Mouse (Mus musculus) kidney, postnatal 0 days (tissue): ENCODE data around the gene Ip6k1. TPM values are rescaled to one million over a fixed set of nuclear protein-coding genes. Genes with fewer than 3 reads are reported as not detected.
A peak's percentile ranks its signal among the peaks of the same experiment; 100 is the strongest.

Source experiments
- ATAC-seq: fragments of 200-750 bp; cut with Nextera tagmentation; replicated peaks from 2 replicates; pipeline ENCODE4 v1.8.0; 2017; ENCODE audit warnings: low read depth, moderate number of reproducible peaks, moderate TSS enrichment, moderate library complexity; ENCODE audit not compliant: low FRiP score
- DNase-seq: peaks from one replicate; pipeline ENCODE4 v3.0.0-alpha.2; 2016; ENCODE audit warnings: low spot score
- H3K27ac ChIP-seq: fragments of 300-500 bp; sonication (generic); 2 replicates; pipeline ENCODE4 v1.5.1; 2014; ENCODE audit warnings: mild to moderate bottlenecking
- H3K27me3 ChIP-seq: fragments of 300-500 bp; sonication (generic); 2 replicates; pipeline ENCODE4 v1.6.1; 2014; ENCODE audit warnings: low read length, mixed read lengths; ENCODE audit not compliant: insufficient read depth
- H3K36me3 ChIP-seq: fragments of 300-500 bp; sonication (generic); 2 replicates; pipeline ENCODE4 v1.6.1; 2014; ENCODE audit warnings: low read length, mixed read lengths; ENCODE audit not compliant: insufficient read depth
- H3K4me1 ChIP-seq: fragments of 300-500 bp; sonication (generic); replicated peaks from 2 replicates; pipeline ENCODE4 v1.6.1; 2014; ENCODE audit warnings: antibody characterized with exemption, low read length, mixed read lengths; ENCODE audit not compliant: insufficient read depth
- H3K4me2 ChIP-seq: fragments of 300-500 bp; sonication (generic); 2 replicates; pipeline ENCODE4 v1.6.1; 2014; ENCODE audit warnings: mild to moderate bottlenecking, low read length, moderate library complexity, mixed read lengths
- H3K4me3 ChIP-seq: fragments of 300-500 bp; sonication (generic); replicated peaks from 2 replicates; pipeline ENCODE4 v1.5.1; 2014; ENCODE audit warnings: low read depth, low read length
- H3K9ac ChIP-seq: fragments of 300-500 bp; sonication (generic); 2 replicates; pipeline ENCODE4 v1.6.1; 2014; ENCODE audit warnings: low read depth, low read length
- H3K9me3 ChIP-seq: fragments of 300-500 bp; sonication (generic); replicated peaks from 2 replicates; pipeline ENCODE4 v1.6.1; 2016; ENCODE audit warnings: low read length, inconsistent platforms, mixed read lengths
- CTCF ChIP-seq: IDR thresholded peaks from 2 replicates; pipeline ENCODE4 v1.5.1; 2016; ENCODE audit warnings: antibody characterized with exemption, low read depth, mild to moderate bottlenecking, moderate library complexity
- WGBS: fragments of 180-500 bp; shearing (Covaris S2); extraction: QIAGEN DNeasy Blood & Tissue Kit; methylation state at CpG from one replicate; pipeline ENCODE4 v1.1.7; 2014; 5-methylcytosine and 5-hydroxymethylcytosine counted together
- polyA plus RNA-seq: library from polyadenylated mRNA; unstranded; fragments of >200 nt; fragmentation: Nextera tagmentation; extraction: Ambion mirVana; gene quantifications from 2 replicates; pipeline ENCODE4 v1.2.1, GENCODE M21; 2015

The Ip6k1 gene
- polyA plus RNA-seq, 1 experiment from 2014 or later: 46.9 TPM

DNA sequence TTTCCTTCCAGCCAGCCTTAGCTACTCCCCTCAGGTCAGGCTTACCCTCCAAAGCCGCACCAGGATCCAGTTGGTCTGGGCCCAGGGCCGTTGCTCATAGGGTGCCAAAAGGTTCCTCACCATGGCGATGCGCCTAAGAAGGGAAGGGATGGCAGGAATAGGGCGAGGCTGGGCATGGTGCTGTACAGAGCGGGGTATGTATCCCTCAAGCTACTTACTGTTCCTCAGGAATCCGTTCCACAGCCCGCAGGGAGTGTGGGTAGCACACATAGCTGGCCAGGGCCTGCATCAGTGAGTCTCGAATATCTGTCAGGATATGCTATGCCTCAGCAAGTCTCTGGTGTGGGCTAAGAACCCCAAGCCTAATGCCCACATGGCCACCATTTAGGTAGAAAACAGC is 56.0 kb downstream of the Ip6k1 start:
- DNase-seq (no peak), ATAC-seq (no peak)
- Histone ChIP-seq H3K9ac (no peak overlapping the region), H3K4me1 (peaks cover under 1% of the 10 kb centered on the region; the same call in 1 of the 2 replicates), H3K4me3 (no peak overlapping the region), H3K27me3 (no peaks in the 10 kb centered on the region), H3K36me3 (peaks cover 52% of the 10 kb centered on the region), H3K27ac (no peak overlapping the region), H3K4me2 (no peak overlapping the region), H3K9me3 (no peaks in the 10 kb centered on the region)
- WGBS: 92% methylated on average over 9 of the region's 9 CpGs
- no peak for TF ChIP-seq CTCF

DNA sequence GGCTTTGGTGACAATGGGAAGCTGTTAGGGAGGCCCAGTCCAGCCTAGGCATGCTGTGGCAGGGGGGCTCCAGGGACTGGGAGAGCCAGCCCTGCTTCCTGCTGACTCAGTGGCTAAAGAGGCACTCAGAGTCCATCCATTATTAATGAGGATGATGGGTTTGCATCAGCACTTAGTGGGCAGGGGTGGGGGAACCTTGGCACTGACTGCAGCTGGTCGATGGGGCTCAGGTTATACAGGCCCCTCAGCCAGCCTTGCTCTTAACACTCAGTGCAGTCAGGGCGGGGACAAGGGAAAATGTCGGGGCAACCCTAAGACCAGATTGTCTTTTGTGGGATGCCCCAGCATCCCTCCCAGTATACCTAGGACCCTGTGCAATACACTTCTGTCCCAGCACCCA is 59.8 kb downstream of the Ip6k1 start:
- H3K4me1 ChIP-seq: no peaks in the 10 kb centered on the region
- no peaks in the 10 kb centered on the region for H3K9me3 ChIP-seq
- peaks cover 45% of the 10 kb centered on the region for H3K36me3 ChIP-seq
- ATAC-seq (no peak), DNase-seq (no peak)
- TF ChIP-seq CTCF: no peak
- WGBS: 94% methylated on average over 3 of the region's 3 CpGs
- no peak overlapping the region for H3K27ac ChIP-seq
- H3K27me3 ChIP-seq: no peaks in the 10 kb centered on the region
- H3K4me2 ChIP-seq: no peak overlapping the region
- H3K4me3 ChIP-seq: no peak overlapping the region
- H3K9ac ChIP-seq: no peak overlapping the region

DNA sequence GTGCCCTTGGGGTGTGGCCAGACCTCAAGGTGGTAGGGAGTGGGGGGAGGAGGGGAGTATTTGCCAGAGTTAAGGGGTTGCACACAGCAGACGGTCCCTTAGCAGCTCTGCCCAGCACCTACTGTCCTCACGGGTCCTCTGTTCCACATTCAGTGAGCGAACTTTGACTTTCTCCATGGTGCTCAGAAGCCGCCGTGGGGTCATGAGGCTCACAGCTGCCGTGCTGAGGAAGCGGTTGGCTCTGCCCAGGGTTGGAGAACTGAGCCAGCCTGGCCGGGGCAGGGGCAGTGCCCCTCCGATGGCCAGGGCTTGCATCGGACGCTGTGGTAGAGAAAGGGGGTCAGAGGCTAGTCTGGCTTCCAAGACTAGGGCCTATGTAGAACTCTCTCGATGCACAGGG is 61.1 kb downstream of the Ip6k1 start:
- DNase-seq: no peak
- Histone ChIP-seq H3K9ac (no peak overlapping the region), H3K27ac (no peak overlapping the region), H3K4me2 (no peak overlapping the region), H3K9me3 (no peaks in the 10 kb centered on the region), H3K4me1 (no peaks in the 10 kb centered on the region), H3K27me3 (no peaks in the 10 kb centered on the region), H3K4me3 (no peak overlapping the region), H3K36me3 (peaks cover 35% of the 10 kb centered on the region)
- 85% methylated on average over 12 of the region's 12 CpGs for WGBS
- ATAC-seq: no peak; the same call in 1 of the 2 replicates
- TF ChIP-seq CTCF: no peak

GRCm38 (mm10) chr9:108065491-108066011 is 63.2 kb downstream of the Ip6k1 start:
- Histone ChIP-seq H3K4me1 (no peaks in the 10 kb centered on the region), H3K4me3 (no peak overlapping the region), H3K27ac (no peak overlapping the region), H3K9ac (no peak overlapping the region), H3K36me3 (peaks cover 33% of the 10 kb centered on the region), H3K4me2 (no peak overlapping the region), H3K9me3 (no peaks in the 10 kb centered on the region), H3K27me3 (no peaks in the 10 kb centered on the region)
- ATAC-seq (no peak; the same call in 1 of the 2 replicates), DNase-seq (peak; percentile 72)
- 35% methylated on average over 5 of the region's 5 CpGs for WGBS
- peak; percentile 79 for TF ChIP-seq CTCF

DNA sequence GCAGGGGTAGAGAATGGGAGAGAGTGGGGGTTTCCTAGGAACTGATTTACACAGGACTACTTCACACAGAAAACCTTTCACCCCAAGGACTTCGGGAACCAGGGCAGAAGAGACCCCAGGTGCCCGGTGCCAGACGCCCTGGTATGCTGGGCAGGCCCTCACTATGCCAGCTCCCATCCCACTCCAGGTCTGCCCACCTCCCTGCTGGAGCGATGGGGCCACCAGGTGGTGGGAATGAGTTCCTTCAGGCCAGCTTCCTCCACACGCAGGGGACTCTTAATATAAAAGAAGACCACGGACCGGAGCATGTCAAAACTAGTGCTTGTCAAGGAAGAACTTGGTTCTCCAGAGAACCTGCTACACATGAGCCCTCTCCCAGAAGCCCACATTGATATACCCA is 64.9 kb downstream of the Ip6k1 start:
- Histone ChIP-seq H3K4me2 (no peak overlapping the region), H3K9me3 (no peaks in the 10 kb centered on the region), H3K27me3 (no peaks in the 10 kb centered on the region), H3K4me3 (no peak overlapping the region), H3K4me1 (no peaks in the 10 kb centered on the region), H3K9ac (no peak overlapping the region), H3K27ac (no peak overlapping the region), H3K36me3 (peaks cover 32% of the 10 kb centered on the region)
- DNase-seq (no peak), ATAC-seq (no peak)
- peak; percentile 44; the same call in 1 of the 2 replicates for TF ChIP-seq CTCF
- WGBS: 85% methylated on average over 7 of the region's 7 CpGs

DNA sequence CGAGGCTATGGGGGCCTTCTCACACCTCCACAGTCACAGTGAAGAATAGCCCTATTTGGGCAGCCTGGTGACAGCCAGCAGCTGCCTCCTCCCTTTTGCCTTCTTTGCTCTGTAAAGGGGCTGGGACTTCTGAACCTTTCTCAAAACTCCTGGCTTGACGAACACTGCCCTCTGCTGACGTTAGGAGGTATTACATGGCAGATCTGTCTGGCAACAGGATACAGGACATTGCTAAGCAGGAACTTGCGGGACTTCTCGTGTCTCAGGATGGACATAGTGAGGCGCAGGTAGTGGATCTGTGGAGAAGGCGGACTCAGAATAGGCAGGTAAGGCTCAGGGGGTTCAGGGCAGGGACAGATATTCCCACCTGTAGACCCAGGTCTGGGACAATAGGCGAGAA is 65.6 kb downstream of the Ip6k1 start:
- ATAC-seq (no peak), DNase-seq (peak; percentile 92)
- no peak overlapping the region for H3K4me3 ChIP-seq
- peak; percentile 98 for TF ChIP-seq CTCF
- no peaks in the 10 kb centered on the region for H3K27me3 ChIP-seq
- 16% methylated on average over 8 of the region's 8 CpGs for WGBS
- peaks cover 27% of the 10 kb centered on the region; the same call in 1 of the 2 replicates for H3K36me3 ChIP-seq
- H3K27ac ChIP-seq: no peak overlapping the region
- H3K9me3 ChIP-seq: no peaks in the 10 kb centered on the region
- H3K9ac ChIP-seq: no peak overlapping the region
- no peaks in the 10 kb centered on the region for H3K4me1 ChIP-seq
- no peak overlapping the region for H3K4me2 ChIP-seq

- Histone ChIP-seq H3K27me3 (no peaks in the 10 kb centered on the region), H3K9ac (no peak overlapping the region), H3K4me3 (no peak overlapping the region), H3K4me2 (no peak overlapping the region), H3K4me1 (no peaks in the 10 kb centered on the region), H3K9me3 (no peaks in the 10 kb centered on the region), H3K27ac (no peak overlapping the region), H3K36me3 (peaks cover 17% of the 10 kb centered on the region; the same call in 1 of the 2 replicates)
- no peak for TF ChIP-seq CTCF
- 93% methylated on average over 9 of the region's 9 CpGs for whole genome bisulfite sequencing
- DNase-seq (no peak), ATAC-seq (no peak)
Observed at GRCm38 (mm10) chr9:108069007-108069406, 66.7 kb downstream of the Ip6k1 start.
